Mouse (Mus musculus) liver, adult 2 months (tissue): ENCODE measurements around the gene Neto2.

Source experiments
- CTCF ChIP-seq: fragments of 200-500 bp; IDR thresholded peaks from 2 replicates; pipeline ENCODE4 v1.5.1; 2011; ENCODE audit warnings: low read depth, low read length, control low read depth
- POLR2A ChIP-seq: fragments of 200-500 bp; IDR thresholded peaks from 2 replicates; pipeline ENCODE4 v1.6.1; 2011; ENCODE audit warnings: low read length, control low read depth; ENCODE audit not compliant: insufficient read depth; ENCODE audit errors: extremely low read depth

GRCm38 (mm10) chr8:85603203-85603895 is 97.4 kb downstream of the Neto2 start:
- peak; percentile 62 for TF ChIP-seq CTCF
- TF ChIP-seq POLR2A: no peak
